Mouse (Mus musculus): Measurements from ENCODE around the gene Ldhd. TPM values are rescaled to one million over a fixed set of nuclear protein-coding genes. Genes with fewer than 3 reads are reported as not detected.

Gene Ldhd
- total RNA-seq (2023): 0.82 TPM

DNA sequence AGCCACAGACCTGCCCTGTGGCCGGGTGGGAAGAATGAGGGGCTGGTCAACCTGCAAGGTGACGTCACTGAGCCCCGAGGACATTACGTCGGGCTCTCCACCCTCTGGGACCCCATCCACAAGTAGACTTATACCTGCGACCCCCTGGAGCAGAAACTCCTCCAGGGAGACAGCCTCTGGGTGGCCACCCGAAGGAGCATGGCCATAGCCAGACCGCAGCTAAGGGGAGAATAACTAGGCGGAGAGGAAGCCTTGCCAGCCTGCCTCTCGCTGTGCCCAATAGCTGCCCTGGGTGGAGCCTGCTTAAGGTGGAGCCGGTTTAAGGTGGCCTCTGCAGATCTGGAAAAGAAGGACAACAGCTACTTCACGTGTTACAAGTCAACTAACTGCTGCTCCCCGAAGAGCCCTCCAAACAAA lies at the start of gene Ldhd:
Gene Ldhd (minus strand): TSS at position 270 of the 417 bp plus-strand sequence.

DNA sequence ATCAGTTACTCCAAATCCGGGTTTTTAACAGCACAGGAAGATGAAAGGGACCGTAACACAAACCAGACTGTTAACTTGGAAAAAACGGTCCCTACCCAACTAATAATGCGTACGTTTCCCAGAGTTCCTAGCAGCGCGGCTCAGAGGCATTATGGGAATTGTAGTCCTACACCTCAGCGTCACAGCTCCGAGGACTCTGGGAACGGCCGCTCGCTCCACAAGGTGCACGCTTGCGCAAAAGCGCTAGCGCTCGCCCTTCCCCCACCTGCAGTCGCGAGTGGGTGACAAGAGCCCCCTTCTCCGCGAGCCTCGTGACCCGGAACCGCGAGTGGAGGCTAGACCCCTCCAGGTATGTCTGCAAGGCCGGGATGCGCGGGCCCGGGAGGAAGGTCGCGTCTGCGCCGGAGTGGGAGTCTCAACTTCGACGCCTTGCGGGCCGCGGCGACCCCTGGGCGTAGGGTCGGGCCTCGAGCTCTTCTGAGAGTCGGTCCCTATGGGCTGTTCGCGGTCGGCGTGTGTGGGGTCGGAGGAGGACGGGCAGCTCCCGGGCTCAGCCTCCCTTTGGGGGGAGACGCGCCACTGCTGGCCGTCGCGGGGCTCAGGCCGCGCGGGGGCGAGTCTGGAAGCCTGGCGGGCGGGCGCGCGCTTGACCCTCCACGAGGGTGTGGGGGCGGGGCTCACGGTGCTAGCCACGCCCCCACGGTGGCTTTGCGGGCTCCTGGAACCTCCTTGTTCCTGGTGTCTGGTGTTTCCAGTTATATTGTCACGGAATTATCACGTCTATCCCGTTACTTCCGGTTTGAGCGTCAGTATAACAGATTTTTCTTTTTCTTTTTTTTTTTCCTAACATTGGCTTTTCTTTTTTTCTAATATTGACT lies 13.3 kb upstream of the Ldhd start, which contains the start of gene Zfp1:
Gene Zfp1 (plus strand): TSS at position 138 of the 878 bp plus-strand sequence.

Other genes with a start within 250 kb of the Ldhd start
- gene Fa2h, start 236.6 kb downstream of the Ldhd start, total RNA-seq (2023): not detected
- 9.6 TPM for gene Wdr59, start 108.3 kb downstream of the Ldhd start, total RNA-seq (2023)
- 255 TPM for gene Znrf1, start 94.3 kb downstream of the Ldhd start, total RNA-seq (2023)
- 25.3 TPM for gene Zfp1, start 13.0 kb upstream of the Ldhd start, total RNA-seq (2023)
- 1.8 TPM for gene Ctrb1, start 60.6 kb upstream of the Ldhd start, total RNA-seq (2023)
- gene Bcar1, start 113.4 kb upstream of the Ldhd start, total RNA-seq (2023): 0.44 TPM
- gene Cfdp1, start 223.9 kb upstream of the Ldhd start, total RNA-seq (2023): 37.8 TPM
- gene Tmem170, start 246.4 kb upstream of the Ldhd start, total RNA-seq (2023): 2.0 TPM